Mouse (Mus musculus) ES-E14 (cell line): ENCODE data around the gene Tmem131. TPM values are rescaled to one million over a fixed set of nuclear protein-coding genes. Genes with fewer than 3 reads are reported as not detected.

ENCODE experiments used
- DNase-seq: peaks from one replicate; pipeline ENCODE4 v3.0.0-alpha.2; 2013; ENCODE audit warnings: low read depth, low spot score
- H3K27ac ChIP-seq: 2 replicates; pipeline ENCODE4 v1.5.1; 2012; ENCODE audit warnings: low read depth, mild to moderate bottlenecking, low read length, moderate library complexity, mixed read lengths; ENCODE audit not compliant: poor library complexity, insufficient read depth, severe bottlenecking
- H3K36me3 ChIP-seq: 2 replicates; pipeline ENCODE4 v1.6.1; 2012; ENCODE audit warnings: mild to moderate bottlenecking, low read length, moderate library complexity, mixed read lengths; ENCODE audit not compliant: control insufficient read depth, poor library complexity, insufficient read depth, severe bottlenecking
- H3K4me1 ChIP-seq, 2 experiments: fragments of 150-350 bp in 1 of 2; sonication (generic) in 1 of 2; 2 replicates each; pipeline ENCODE4 v1.6.1; 2012; ENCODE audit warnings: low read length in 2 of 2, mild to moderate bottlenecking in 1 of 2, mixed read lengths in 1 of 2; ENCODE audit not compliant: control insufficient read depth in 2 of 2, insufficient read depth in 2 of 2, poor library complexity in 1 of 2
- H3K4me3 ChIP-seq, 2 experiments: fragments of 150-350 bp in 1 of 2; sonication (generic) in 1 of 2; 2 replicates each; pipeline ENCODE4 v1.5.1; 2012; ENCODE audit warnings: low read length in 2 of 2, low read depth in 1 of 2, mild to moderate bottlenecking in 1 of 2, mixed read lengths in 1 of 2; ENCODE audit not compliant: insufficient read depth in 1 of 2, poor library complexity in 1 of 2, severe bottlenecking in 1 of 2
- H3K9ac ChIP-seq: 2 replicates; pipeline ENCODE4 v1.6.1; 2012; ENCODE audit warnings: low read depth, mild to moderate bottlenecking, low read length, mixed read lengths; ENCODE audit not compliant: poor library complexity, insufficient read depth, severe bottlenecking
- H3K9me3 ChIP-seq: fragments of 150-350 bp; sonication (generic); 2 replicates; pipeline ENCODE4 v1.6.1; 2012; ENCODE audit warnings: low read depth, mild to moderate bottlenecking, low read length; ENCODE audit not compliant: control insufficient read depth, insufficient read depth
- CHD2 ChIP-seq: IDR thresholded peaks from 2 replicates; pipeline ENCODE4 v1.6.1; 2014; ENCODE audit warnings: mild to moderate bottlenecking, low read depth, low read length, inconsistent platforms
- HCFC1 ChIP-seq: IDR thresholded peaks from 2 replicates; pipeline ENCODE4 v1.6.1; 2012; ENCODE audit warnings: low read length, inconsistent platforms, borderline replicate concordance; ENCODE audit not compliant: insufficient read depth
- MAFK ChIP-seq: IDR thresholded peaks from 2 replicates; pipeline ENCODE4 v1.6.1; 2014; ENCODE audit warnings: mild to moderate bottlenecking, low read depth, low read length, inconsistent platforms; ENCODE audit not compliant: insufficient read depth
- ZC3H11A ChIP-seq: IDR thresholded peaks from 2 replicates; pipeline ENCODE4 v1.6.1; 2012; ENCODE audit warnings: low read depth, mild to moderate bottlenecking, inconsistent platforms, low read length, borderline replicate concordance
- ZNF384 ChIP-seq: IDR thresholded peaks from 2 replicates; pipeline ENCODE4 v1.6.1; 2012; ENCODE audit warnings: low read depth, low read length, inconsistent platforms
- in situ Hi-C, 2 experiments: fragments of 600-800 bp; cut with MboI; formaldehyde crosslinking; loops; one replicate each; pipeline ENCODE4 v1.15.1; 2025; ENCODE audit warnings: low sequenced_read_pairs in 2 of 2, inconsistent platforms in 1 of 2; ENCODE audit not compliant: unreplicated experiment in 2 of 2
- total RNA-seq: library from RNA; depleted of rRNA; stranded (reverse); fragments of 300-350 nt; gene quantifications from 2 replicates; pipeline ENCODE4 v1.2.3, GENCODE M21; 2012

Tmem131 gene
- total RNA-seq, 1 experiment, result 73.1 TPM

DNA sequence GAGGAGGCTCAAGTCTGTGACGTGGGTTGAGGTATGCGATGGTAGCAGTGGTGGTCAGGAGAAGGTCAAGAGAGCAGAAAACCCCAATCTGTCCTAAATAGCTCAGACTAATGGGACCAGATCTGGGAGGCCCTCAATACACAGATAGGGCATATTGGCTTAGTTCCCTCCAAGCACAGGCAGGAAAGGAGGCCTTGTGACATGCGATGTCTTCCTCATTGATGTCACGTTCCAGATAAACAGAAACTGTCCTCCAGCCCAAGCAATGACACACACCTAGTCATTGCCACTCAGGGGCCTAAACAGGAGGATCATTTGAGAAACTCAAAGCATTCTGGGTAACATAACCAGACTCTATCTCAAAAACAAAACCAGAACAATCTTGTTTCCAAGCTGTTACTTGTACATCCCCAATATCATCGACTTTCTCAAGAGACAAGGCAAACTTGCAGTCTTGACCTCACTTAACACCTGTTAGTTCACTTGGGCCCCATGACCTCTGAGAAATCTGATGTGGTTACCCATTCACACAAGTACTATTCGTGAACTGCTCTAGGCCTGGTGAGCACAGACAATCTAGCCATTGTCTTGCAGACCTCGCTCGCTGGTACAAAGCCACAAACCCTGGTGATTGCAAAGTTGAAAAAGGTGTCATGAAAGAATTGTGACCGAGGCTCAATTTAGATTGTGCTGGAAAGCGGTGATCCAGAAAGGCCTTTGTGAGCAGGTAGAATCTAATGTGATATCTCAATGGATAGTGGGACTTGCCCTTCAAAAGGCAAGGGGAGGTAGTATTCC lies 19.1 kb upstream of the Tmem131 start:
- H3K9me3 ChIP-seq, result no peaks in the 10 kb centered on the region
- no peak for TF ChIP-seq HCFC1
- TF ChIP-seq ZNF384, result no peak
- no peak for DNase-seq
- in situ Hi-C loops, result no loop called here
- no peak overlapping the region for H3K4me3 ChIP-seq
- no peaks in the 10 kb centered on the region for H3K36me3 ChIP-seq
- H3K9ac ChIP-seq, result no peak overlapping the region
- peaks cover 4 to 13% of the 10 kb centered on the region in 2 experiments; a peak in 3 of 4 replicates for H3K4me1 ChIP-seq
- H3K27ac ChIP-seq, result no peak overlapping the region

DNA sequence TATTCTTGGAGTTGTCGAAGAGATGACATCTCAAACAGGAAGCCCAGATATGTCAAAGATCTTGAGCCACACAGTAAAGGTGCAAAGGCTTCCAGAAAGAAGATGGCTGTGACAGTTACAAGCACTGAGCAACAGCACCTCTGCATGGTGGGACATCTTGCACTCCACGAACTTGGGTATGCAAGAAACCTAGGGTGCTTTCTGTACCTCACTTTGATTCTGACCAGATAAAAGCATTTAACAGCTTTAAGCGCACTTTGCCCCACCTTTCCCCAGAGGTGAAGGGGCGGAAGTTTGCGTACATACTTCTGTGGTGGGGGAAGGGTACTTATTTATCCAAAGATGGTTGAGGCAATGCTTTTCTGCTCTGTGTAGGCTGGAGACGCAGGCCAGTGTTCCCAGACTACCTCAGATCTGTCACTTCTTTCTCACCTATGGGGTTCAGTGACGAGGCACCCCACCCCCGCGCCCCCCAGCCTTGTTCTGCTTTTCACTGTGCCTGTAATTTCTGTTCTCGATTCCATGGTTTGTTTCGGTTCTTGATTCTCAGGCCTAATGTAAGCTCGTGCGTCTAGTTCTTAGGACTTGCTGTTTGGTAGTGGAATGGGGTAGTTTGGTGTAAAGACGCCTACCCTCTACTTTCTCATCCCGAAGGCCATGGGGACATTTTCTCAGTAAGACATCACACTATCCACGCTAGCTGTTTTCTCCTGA lies 17.2 kb upstream of the Tmem131 start:
- H3K4me1 ChIP-seq, result peaks cover 4 to 13% of the 10 kb centered on the region in 2 experiments; a peak in 3 of 4 replicates
- TF ChIP-seq CHD2, result no peak
- TF ChIP-seq MAFK, result no peak
- TF ChIP-seq ZC3H11A, result no peak
- TF ChIP-seq HCFC1, result no peak
- TF ChIP-seq ZNF384, result no peak
- in situ Hi-C loops, result no loop called here

DNA sequence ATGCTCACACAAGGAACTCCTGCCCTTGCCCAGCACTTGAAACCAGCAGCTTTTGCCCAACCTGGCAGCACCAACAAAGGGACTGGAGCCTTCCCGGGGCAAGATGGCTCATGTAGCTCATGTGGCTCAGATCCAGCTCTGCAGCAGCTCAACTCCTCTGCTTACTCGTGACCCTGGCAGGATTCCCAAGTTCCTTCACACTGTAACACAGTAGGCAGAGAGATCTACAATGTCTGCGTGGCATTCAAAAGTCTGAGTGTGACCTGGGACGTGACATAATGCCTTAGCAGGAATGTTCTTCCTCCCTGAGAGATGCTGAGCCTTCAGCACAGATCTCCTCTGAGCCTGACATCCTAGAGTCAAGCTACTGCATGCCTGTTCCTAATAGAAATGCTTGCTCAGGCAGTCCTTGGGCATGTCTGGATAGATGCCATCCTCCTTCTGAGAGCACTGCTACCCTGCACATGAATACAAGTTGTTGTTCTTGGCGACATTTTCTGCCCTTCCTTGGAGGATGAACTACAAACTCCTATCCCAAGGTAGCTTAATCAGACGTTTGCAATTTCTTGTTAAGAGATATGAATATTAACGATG lies 6.2 kb upstream of the Tmem131 start:
- in situ Hi-C loops, result no loop called here
- Histone ChIP-seq H3K9me3 (no peaks in the 10 kb centered on the region), H3K9ac (no peak overlapping the region), H3K4me3 (no peak overlapping the region), H3K36me3 (no peaks in the 10 kb centered on the region), H3K27ac (no peak overlapping the region), H3K4me1 (peaks cover 0 to 5% of the 10 kb centered on the region in 2 experiments; a peak in 1 of 4 replicates)
- TF ChIP-seq MAFK (no peak), ZC3H11A (no peak), HCFC1 (no peak), ZNF384 (no peak), CHD2 (no peak)
- no peak for DNase-seq

More for the DNA sequence above, 17.2 kb upstream of the Tmem131 start:
- Histone ChIP-seq H3K36me3 (no peaks in the 10 kb centered on the region), H3K27ac (no peak overlapping the region), H3K4me3 (no peak overlapping the region), H3K9ac (no peak overlapping the region), H3K9me3 (no peaks in the 10 kb centered on the region)
- DNase-seq, result no peak

DNA sequence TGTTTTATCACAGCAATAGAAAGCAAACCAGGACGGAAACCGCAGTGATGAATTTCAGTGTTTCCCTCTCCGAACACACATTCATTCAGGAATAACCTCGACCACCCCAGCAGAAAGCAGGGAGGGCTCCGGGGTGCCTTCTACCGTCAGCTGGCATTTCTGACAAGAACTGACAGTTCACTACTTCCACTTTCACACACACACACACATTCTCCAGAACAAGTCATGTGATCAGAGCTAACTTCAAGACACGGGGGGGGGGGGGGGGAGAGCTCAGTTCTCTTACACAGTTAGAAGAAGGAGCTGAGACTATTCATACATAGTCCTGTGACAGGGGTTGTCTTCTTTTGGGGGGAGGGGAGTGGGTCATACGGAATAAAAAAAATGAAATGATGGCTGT lies 4.0 kb upstream of the Tmem131 start:
- no peaks in the 10 kb centered on the region for H3K9me3 ChIP-seq
- no peak overlapping the region; the same call in 1 of the 2 replicates for H3K9ac ChIP-seq
- H3K36me3 ChIP-seq, result no peaks in the 10 kb centered on the region
- in situ Hi-C loops, result no loop called here
- TF ChIP-seq HCFC1 (no peak), ZNF384 (no peak), MAFK (no peak), ZC3H11A (no peak)
- no peak for DNase-seq
- no peak overlapping the region for H3K4me3 ChIP-seq
- no peak overlapping the region for H3K27ac ChIP-seq
- peaks cover 13 to 14% of the 10 kb centered on the region in 2 experiments; a peak in 3 of 4 replicates for H3K4me1 ChIP-seq
